Mouse (Mus musculus): ENCODE data around the gene Aptx. TPM values are rescaled to one million over a fixed set of nuclear protein-coding genes. Genes with fewer than 3 reads are reported as not detected.

Aptx gene
- polyA plus RNA-seq, 1 experiment from 2014 or later: 21.2 TPM

DNA sequence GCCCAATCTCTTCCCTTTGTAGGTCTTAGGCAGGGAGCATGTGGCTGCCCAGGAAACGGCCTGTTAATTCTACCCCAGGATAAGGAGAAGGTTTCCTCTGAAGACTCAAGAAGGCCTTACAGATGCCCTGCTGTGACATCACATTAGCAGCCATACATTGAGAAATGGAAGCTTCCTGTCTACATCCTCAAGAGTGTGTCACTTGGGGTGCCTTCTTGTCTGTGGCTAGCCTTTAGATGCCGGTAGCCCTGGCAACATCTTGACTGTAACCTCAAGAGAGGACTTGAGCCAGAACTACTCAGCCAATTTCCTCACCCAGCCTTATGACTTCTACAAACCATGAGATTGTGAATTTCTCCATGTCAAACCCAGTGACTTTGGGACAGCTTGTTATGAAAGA is 51.9 kb downstream of the Aptx start:
- TF ChIP-seq EP300 (optimal IDR thresholded peaks at IDR 0.05) (no peak), CTCF (IDR thresholded peaks at IDR 0.05; ENCODE audit: low read depth) (no peak)
- Histone ChIP-seq H3K9me3 (ENCODE audit: control insufficient read depth, low read length) (no peaks in the 10 kb centered on the region), H3K36me3 (ENCODE audit: control insufficient read depth, insufficient read depth, low read length) (no peaks in the 10 kb centered on the region), H3K4me3 (ENCODE audit: low read depth, low read length) (no peak overlapping the region), H3K27me3 (ENCODE audit: control insufficient read depth, insufficient read depth, low read length) (no peaks in the 10 kb centered on the region), H3K9ac (ENCODE audit: low read length) (no peak overlapping the region), H3K4me2 (replicated peaks; ENCODE audit: low read depth) (no peak overlapping the region), H3K27ac (replicated peaks) (no peak overlapping the region), H3K4me1 (replicated peaks; ENCODE audit: control insufficient read depth, insufficient read depth) (no peaks in the 10 kb centered on the region)
- DNase-seq (ENCODE audit: low spot score) (no peak), ATAC-seq (ENCODE audit: low FRiP score, low TSS enrichment) (no peak)
- 88% methylated on average over 2 of the region's 2 CpGs for WGBS

- Histone ChIP-seq H3K9me3 (ENCODE audit: control insufficient read depth, low read length) (no peaks in the 10 kb centered on the region), H3K27me3 (ENCODE audit: control insufficient read depth, insufficient read depth, low read length) (no peaks in the 10 kb centered on the region), H3K4me2 (replicated peaks; ENCODE audit: low read depth) (no peak overlapping the region), H3K4me3 (ENCODE audit: low read depth, low read length) (no peak overlapping the region), H3K36me3 (ENCODE audit: control insufficient read depth, insufficient read depth, low read length) (no peaks in the 10 kb centered on the region), H3K27ac (replicated peaks) (no peak overlapping the region), H3K4me1 (replicated peaks; ENCODE audit: control insufficient read depth, insufficient read depth) (no peaks in the 10 kb centered on the region), H3K9ac (ENCODE audit: low read length) (no peak overlapping the region)
- WGBS: 70% methylated on average over 5 of the region's 5 CpGs
- no peak for DNase-seq (ENCODE audit: low spot score)
- TF ChIP-seq EP300 (optimal IDR thresholded peaks at IDR 0.05) (no peak), CTCF (IDR thresholded peaks at IDR 0.05; ENCODE audit: low read depth) (no peak)
- ATAC-seq (ENCODE audit: low FRiP score, low TSS enrichment): no peak
Measured at GRCm38 (mm10) chr4:40649111-40649510, 53.9 kb downstream of the Aptx start.

- TF ChIP-seq CTCF (IDR thresholded peaks at IDR 0.05; ENCODE audit: low read depth): no peak
- TF ChIP-seq EP300 (optimal IDR thresholded peaks at IDR 0.05): no peak
- Histone ChIP-seq H3K27me3 (ENCODE audit: control insufficient read depth, insufficient read depth, low read length) (no peaks in the 10 kb centered on the region), H3K4me1 (replicated peaks; ENCODE audit: control insufficient read depth, insufficient read depth) (no peaks in the 10 kb centered on the region), H3K9ac (ENCODE audit: low read length) (no peak overlapping the region), H3K9me3 (ENCODE audit: control insufficient read depth, low read length) (no peaks in the 10 kb centered on the region), H3K4me3 (ENCODE audit: low read depth, low read length) (no peak overlapping the region), H3K36me3 (ENCODE audit: control insufficient read depth, insufficient read depth, low read length) (no peaks in the 10 kb centered on the region), H3K27ac (replicated peaks) (no peak overlapping the region), H3K4me2 (replicated peaks; ENCODE audit: low read depth) (no peak overlapping the region)
- ATAC-seq (ENCODE audit: low FRiP score, low TSS enrichment): no peak
- 45% methylated on average over 5 of the region's 5 CpGs for WGBS
- DNase-seq (ENCODE audit: low spot score): no peak
Measured at GRCm38 (mm10) chr4:40643567-40643966, 59.4 kb downstream of the Aptx start.

GRCm38 (mm10) chr4:40640991-40641390 is 62.0 kb downstream of the Aptx start:
- ATAC-seq (ENCODE audit: low FRiP score, low TSS enrichment): no peak
- no peak overlapping the region for H3K4me3 ChIP-seq (ENCODE audit: low read depth, low read length)
- WGBS: 79% methylated on average over 4 of the region's 4 CpGs

More at GRCm38 (mm10) chr4:40640991-40641390, 62.0 kb downstream of the Aptx start:
- Histone ChIP-seq H3K4me2 (replicated peaks; ENCODE audit: low read depth) (no peak overlapping the region), H3K27ac (replicated peaks) (no peak overlapping the region), H3K27me3 (ENCODE audit: control insufficient read depth, insufficient read depth, low read length) (no peaks in the 10 kb centered on the region), H3K9me3 (ENCODE audit: control insufficient read depth, low read length) (no peaks in the 10 kb centered on the region), H3K9ac (ENCODE audit: low read length) (no peak overlapping the region), H3K4me1 (replicated peaks; ENCODE audit: control insufficient read depth, insufficient read depth) (0 out of 2 replicates have a peak, but pooled peaks cover 3% of the 10 kb centered on the region), H3K36me3 (ENCODE audit: control insufficient read depth, insufficient read depth, low read length) (no peaks in the 10 kb centered on the region)
- TF ChIP-seq CTCF (IDR thresholded peaks at IDR 0.05; ENCODE audit: low read depth) (peak; percentile 44), EP300 (optimal IDR thresholded peaks at IDR 0.05) (no peak)
- DNase-seq (ENCODE audit: low spot score): no peak

MicroRNA genes within 50 kb of the gene (microRNA counts, 519-probe panel; counts per million panel counts)
- not detected for microRNA mmu-miR-207

Small RNAs within 50 kb of the gene (microRNA-seq; reads per million reads assigned to microRNA genes)
- gene Mir207: not detected

Other genes with a start within 250 kb of the Aptx start
- 0.28 and 0.50 TPM in 2 replicates for gene Tmem215, start 231.0 kb downstream of the Aptx start, polyA plus RNA-seq (2015; fragmentation: Nextera tagmentation; extraction: Ambion mirVana)
- gene Dnaja1, start 19.0 kb upstream of the Aptx start, polyA plus RNA-seq (2015; fragmentation: Nextera tagmentation; extraction: Ambion mirVana): 185 and 203 TPM in 2 replicates
- 79.9 and 80.9 TPM in 2 replicates for gene Smu1, start 54.7 kb upstream of the Aptx start, polyA plus RNA-seq (2015; fragmentation: Nextera tagmentation; extraction: Ambion mirVana)
- 34.3 and 35.0 TPM in 2 replicates for gene B4galt1, start 150.8 kb upstream of the Aptx start, polyA plus RNA-seq (2015; fragmentation: Nextera tagmentation; extraction: Ambion mirVana)
- 75.5 and 86.9 TPM in 2 replicates for gene Spink4, start 216.9 kb upstream of the Aptx start, polyA plus RNA-seq (2015; fragmentation: Nextera tagmentation; extraction: Ambion mirVana)
- 259 and 270 TPM in 2 replicates for gene Bag1, start 245.1 kb upstream of the Aptx start, polyA plus RNA-seq (2015; fragmentation: Nextera tagmentation; extraction: Ambion mirVana)
- gene Chmp5, start 245.2 kb upstream of the Aptx start, polyA plus RNA-seq (2015; fragmentation: Nextera tagmentation; extraction: Ambion mirVana): 121 and 125 TPM in 2 replicates

Measured in stomach, postnatal 0 days (tissue).